Mouse (Mus musculus) embryo, embryonic 11 days (tissue): Measurements from ENCODE around the gene Mgst2.

Source experiments
- DNase-seq: peaks from one replicate; pipeline ENCODE4 v3.0.0-alpha.2; 2015

The Mgst2 gene

GRCm38 (mm10) chr3:51660060-51660459 lies at the start of gene Mgst2:
Gene Mgst2 (plus strand): TSS chr3:51660360.
- no peak for DNase-seq

GRCm38 (mm10) chr3:51611972-51612371 lies 48.2 kb upstream of the Mgst2 start:
- peak; percentile 78 for DNase-seq

GRCm38 (mm10) chr3:51612398-51613356 lies 47.5 kb upstream of the Mgst2 start:
- no peak for DNase-seq

GRCm38 (mm10) chr3:51614278-51614677 lies 45.9 kb upstream of the Mgst2 start:
- DNase-seq, result no peak

GRCm38 (mm10) chr3:51623956-51624355 lies 36.2 kb upstream of the Mgst2 start:
- no peak for DNase-seq

- no peak for DNase-seq
These were observed 32.4 kb upstream of the Mgst2 start for GRCm38 (mm10) chr3:51627741-51628140.

- no peak for DNase-seq
These were observed 31.2 kb upstream of the Mgst2 start for GRCm38 (mm10) chr3:51628977-51629376.

GRCm38 (mm10) chr3:51630746-51631145 lies 29.4 kb upstream of the Mgst2 start:
- DNase-seq, result no peak

GRCm38 (mm10) chr3:51631971-51632370 lies 28.2 kb upstream of the Mgst2 start:
- no peak for DNase-seq

- DNase-seq, result no peak
These were observed 25.7 kb upstream of the Mgst2 start for GRCm38 (mm10) chr3:51634451-51634850.

GRCm38 (mm10) chr3:51635960-51636359 lies 24.2 kb upstream of the Mgst2 start:
- DNase-seq, result no peak

GRCm38 (mm10) chr3:51636700-51637099 lies 23.5 kb upstream of the Mgst2 start:
- DNase-seq, result no peak

- no peak for DNase-seq
These were observed 22.8 kb upstream of the Mgst2 start for GRCm38 (mm10) chr3:51637326-51637725.

GRCm38 (mm10) chr3:51638260-51638659 lies 21.9 kb upstream of the Mgst2 start:
- DNase-seq, result no peak

- DNase-seq, result no peak
These were observed 14.7 kb upstream of the Mgst2 start for GRCm38 (mm10) chr3:51645484-51645883.

GRCm38 (mm10) chr3:51646301-51646700 lies 13.9 kb upstream of the Mgst2 start:
- DNase-seq, result no peak

GRCm38 (mm10) chr3:51647356-51647755 lies 12.8 kb upstream of the Mgst2 start:
- DNase-seq, result no peak

- DNase-seq, result peak; percentile 81
These were observed 12.0 kb upstream of the Mgst2 start for GRCm38 (mm10) chr3:51648037-51648664.

GRCm38 (mm10) chr3:51649426-51649825 lies 10.7 kb upstream of the Mgst2 start:
- no peak for DNase-seq

GRCm38 (mm10) chr3:51649986-51650385 lies 10.2 kb upstream of the Mgst2 start:
- DNase-seq, result no peak

- no peak for DNase-seq
These were observed 9.0 kb upstream of the Mgst2 start for GRCm38 (mm10) chr3:51651149-51651548.

GRCm38 (mm10) chr3:51652292-51652691 lies 7.9 kb upstream of the Mgst2 start:
- DNase-seq, result peak; percentile 91

GRCm38 (mm10) chr3:51652701-51653100 lies 7.5 kb upstream of the Mgst2 start:
- DNase-seq, result peak; percentile 81
